Mouse (Mus musculus): Measurements from ENCODE around the gene Cd109. TPM values are rescaled to one million over a fixed set of nuclear protein-coding genes. Genes with fewer than 3 reads are reported as not detected.

Gene Cd109
- 7.9 and 8.3 TPM in 2 replicates for polyA plus RNA-seq (2015; fragmentation: Nextera tagmentation; extraction: Ambion mirVana)

DNA sequence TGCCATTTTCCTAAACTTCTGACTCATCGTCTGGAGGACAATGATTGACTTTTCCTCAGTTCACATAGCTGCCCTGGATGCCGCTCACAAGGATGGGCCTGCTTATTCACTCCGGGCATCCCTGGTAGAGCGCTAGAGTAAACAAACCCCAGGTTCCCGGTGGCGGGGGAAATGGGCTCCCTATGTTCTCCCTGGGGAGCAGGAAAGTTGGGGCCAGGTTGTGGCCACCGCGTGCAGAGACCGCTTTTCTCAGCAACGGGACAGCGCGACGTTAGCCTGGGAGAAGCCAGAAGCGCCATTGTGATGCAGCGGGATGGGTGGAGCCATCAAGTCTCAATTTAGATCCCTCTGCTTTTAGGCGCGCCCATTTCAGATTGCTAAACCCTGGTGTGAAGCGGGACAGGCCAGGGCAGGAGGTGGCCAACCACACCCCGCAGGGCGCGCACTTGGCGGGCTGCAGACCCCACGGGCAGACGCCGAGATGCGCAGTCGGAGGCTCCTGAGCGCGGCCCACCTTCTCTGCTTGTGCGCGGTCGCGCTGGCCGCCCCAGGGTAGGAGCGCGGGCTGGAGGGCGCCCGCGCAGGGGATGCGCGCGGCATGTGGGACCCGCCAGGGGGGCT lies at the start of gene Cd109:
Cd109 (plus strand) TSS at position 146 of the 621 bp plus-strand sequence.
- Histone ChIP-seq H3K36me3 (no peaks in the 10 kb centered on the region), H3K9ac (peak within 1 kb of the TSS; percentile 4; the same call in 1 of the 2 replicates), H3K27ac (no peak within 1 kb of the TSS), H3K9me3 (no peaks in the 10 kb centered on the region), H3K27me3 (replicated peaks) (no peaks in the 10 kb centered on the region), H3K4me1 (0 out of 2 replicates have a peak, but pooled peaks cover 2% of the 10 kb centered on the region), H3K4me3 (replicated peaks) (peak within 1 kb of the TSS; percentile 57), H3K4me2 (peak within 1 kb of the TSS; percentile 83)
- ATAC-seq (ENCODE audit: insufficient read depth, low FRiP score, low read depth) = peak; percentile 72; the same call in 1 of the 2 replicates
- under 1% methylated on average over 43 of the region's 43 CpGs for WGBS

DNA sequence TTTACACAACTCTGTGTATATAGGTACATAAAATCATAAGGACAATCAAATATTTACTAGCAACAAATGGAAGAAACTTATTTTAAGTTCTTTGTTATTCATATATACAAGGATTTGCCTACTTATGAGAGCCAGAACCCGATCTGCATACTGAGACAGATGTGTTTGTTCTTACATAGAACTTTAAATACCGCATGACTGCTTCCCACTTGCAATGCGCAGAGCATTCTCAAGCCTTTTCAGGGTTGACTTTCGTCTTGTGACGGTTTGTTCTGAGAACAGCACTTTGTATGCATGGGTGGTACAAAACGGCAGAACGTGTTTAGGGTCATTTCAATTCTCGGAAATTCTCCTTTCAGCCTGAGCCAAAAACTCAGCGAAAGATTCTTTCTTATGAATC lies 45.4 kb upstream of the Cd109 start:
- Histone ChIP-seq H3K27ac (no peak overlapping the region), H3K36me3 (peaks cover 6% of the 10 kb centered on the region; the same call in 1 of the 2 replicates), H3K4me3 (replicated peaks) (no peak overlapping the region), H3K9ac (no peak overlapping the region), H3K4me2 (no peak overlapping the region), H3K9me3 (no peaks in the 10 kb centered on the region), H3K4me1 (no peaks in the 10 kb centered on the region), H3K27me3 (replicated peaks) (no peaks in the 10 kb centered on the region)
- no peak for ATAC-seq (ENCODE audit: insufficient read depth, low FRiP score, low read depth)
- WGBS = 93% methylated on average over 9 of the region's 9 CpGs

DNA sequence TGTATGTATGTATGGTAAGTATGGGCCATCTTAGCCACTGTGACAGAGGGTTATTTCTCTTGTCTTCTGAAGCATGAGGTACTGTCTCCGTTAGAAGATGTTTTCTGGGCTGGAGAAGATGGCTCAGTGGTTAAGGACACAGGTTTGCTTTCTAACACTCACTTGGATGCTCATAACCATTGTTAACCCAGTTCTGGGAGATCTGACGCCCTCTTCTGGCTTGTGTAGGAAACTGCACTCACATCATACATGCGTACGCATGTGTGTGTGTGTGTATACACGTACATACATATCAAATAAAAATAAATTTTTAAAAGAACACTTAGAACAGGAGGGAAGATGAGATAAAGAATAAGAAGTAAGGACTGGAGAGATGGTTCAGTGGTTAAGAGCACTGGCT lies 38.9 kb upstream of the Cd109 start:
- no peaks in the 10 kb centered on the region for H3K9me3 ChIP-seq
- no peak overlapping the region for H3K9ac ChIP-seq
- no peaks in the 10 kb centered on the region for H3K4me1 ChIP-seq
- H3K36me3 ChIP-seq = peaks cover 7% of the 10 kb centered on the region
- no peaks in the 10 kb centered on the region for H3K27me3 ChIP-seq (replicated peaks)
- no peak overlapping the region for H3K4me3 ChIP-seq (replicated peaks)
- ATAC-seq (ENCODE audit: insufficient read depth, low FRiP score, low read depth) = no peak
- H3K27ac ChIP-seq = no peak overlapping the region
- H3K4me2 ChIP-seq = no peak overlapping the region
- 85% methylated on average over 5 of the region's 5 CpGs for WGBS

DNA sequence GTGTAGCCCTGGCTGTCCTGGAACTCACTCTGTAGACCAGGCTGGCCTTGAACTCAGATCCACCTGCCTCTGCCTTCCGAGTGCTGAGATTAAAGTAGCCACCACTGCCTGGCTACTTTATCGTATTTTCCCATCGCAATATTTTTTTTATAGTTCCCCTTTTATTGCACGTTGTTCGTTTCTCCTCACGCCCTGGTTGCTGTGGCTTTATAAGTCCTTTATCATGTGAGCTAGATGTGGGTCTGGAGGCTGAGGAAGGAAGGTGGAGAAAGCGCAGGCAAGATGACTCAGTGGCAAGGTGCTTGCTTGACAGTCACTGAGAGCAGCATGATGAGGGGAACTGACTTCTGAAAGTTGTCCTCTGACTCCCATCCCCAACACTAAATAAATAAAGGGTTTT lies 36.5 kb upstream of the Cd109 start:
- H3K36me3 ChIP-seq = peaks cover 12% of the 10 kb centered on the region
- H3K4me1 ChIP-seq = no peaks in the 10 kb centered on the region

DNA sequence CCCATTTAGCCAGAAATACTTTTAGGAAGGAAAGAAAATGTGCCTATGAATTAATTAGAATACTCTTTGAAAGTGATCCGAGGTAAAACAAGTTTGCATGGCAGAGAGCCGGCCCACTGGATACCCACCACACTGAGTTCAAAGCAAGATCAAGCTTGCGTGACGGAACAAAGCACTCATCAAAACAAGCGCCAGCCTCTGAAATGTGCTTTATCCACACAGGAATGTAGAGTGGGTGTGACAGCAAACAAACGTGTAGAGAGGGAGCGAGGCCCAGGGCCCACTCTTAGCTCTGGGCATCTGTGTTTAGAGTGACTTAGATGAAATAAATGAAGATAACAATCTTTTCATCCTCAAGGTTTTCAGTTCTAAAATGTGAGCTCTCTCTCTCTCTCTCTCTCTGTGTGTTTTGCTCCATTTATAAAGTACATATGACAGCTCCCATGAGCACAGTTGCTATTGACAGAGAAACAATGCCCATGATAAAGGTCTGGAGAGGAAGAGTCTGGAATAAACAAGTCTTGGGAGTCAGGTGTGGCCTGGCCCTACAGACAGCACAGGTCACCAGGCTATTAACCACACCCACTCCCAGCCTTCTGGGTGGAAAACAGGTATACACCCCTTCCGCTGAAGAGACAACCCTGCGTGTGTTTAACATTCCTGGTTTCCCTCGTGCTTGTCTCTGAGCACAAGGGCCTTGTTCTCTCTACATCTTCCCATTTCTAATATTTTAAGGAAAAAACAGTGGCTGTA lies 35.5 kb upstream of the Cd109 start:
- Histone ChIP-seq H3K4me2 (no peak overlapping the region), H3K9me3 (no peaks in the 10 kb centered on the region), H3K9ac (no peak overlapping the region), H3K4me3 (replicated peaks) (no peak overlapping the region), H3K36me3 (peaks cover 12% of the 10 kb centered on the region), H3K27me3 (replicated peaks) (no peaks in the 10 kb centered on the region), H3K4me1 (no peaks in the 10 kb centered on the region), H3K27ac (peak overlapping the region; percentile 26)
- no peak for ATAC-seq (ENCODE audit: insufficient read depth, low FRiP score, low read depth)
- 53% methylated on average over 10 of the region's 10 CpGs for WGBS

More for the DNA sequence above, 36.5 kb upstream of the Cd109 start:
- H3K9ac ChIP-seq = no peak overlapping the region
- no peaks in the 10 kb centered on the region for H3K27me3 ChIP-seq (replicated peaks)
- H3K4me2 ChIP-seq = no peak overlapping the region
- no peaks in the 10 kb centered on the region for H3K9me3 ChIP-seq
- H3K4me3 ChIP-seq (replicated peaks) = no peak overlapping the region
- no peak for ATAC-seq (ENCODE audit: insufficient read depth, low FRiP score, low read depth)
- WGBS = 88% methylated on average over 7 of the region's 7 CpGs
- no peak overlapping the region for H3K27ac ChIP-seq

DNA sequence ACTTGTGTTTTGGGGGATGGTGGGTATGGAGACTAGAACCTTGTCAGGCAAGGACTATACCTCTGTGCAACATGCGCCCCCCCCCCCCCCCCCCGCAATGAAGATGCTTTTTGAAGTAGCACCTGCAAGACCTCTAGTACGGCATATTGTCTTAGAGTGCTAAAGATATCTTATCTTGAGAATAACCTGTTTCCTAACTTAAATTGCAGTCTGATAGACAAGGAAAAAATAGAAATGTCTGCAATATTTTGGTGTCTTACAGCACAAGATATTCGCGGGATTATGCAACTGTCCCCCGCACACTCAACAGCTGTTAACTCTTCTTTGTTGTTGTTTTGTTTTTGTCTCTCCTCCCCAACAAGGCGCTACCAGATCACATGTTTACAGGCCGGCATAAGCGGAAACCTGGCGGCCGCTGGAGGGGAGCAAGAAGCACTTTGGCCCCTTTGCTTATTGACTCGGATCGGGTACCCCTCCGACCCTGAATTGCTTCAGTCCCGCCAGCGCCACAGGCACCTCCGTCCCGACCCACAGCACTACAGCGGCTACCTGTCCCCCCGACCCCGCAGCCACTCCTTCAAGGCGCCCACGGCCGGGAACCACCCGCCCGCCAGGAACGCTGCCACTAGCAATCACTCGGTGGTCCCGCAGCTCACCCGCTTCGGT lies 28.0 kb upstream of the Cd109 start:
- ATAC-seq (ENCODE audit: insufficient read depth, low FRiP score, low read depth) = peak; percentile 20
- H3K27me3 ChIP-seq (replicated peaks) = no peaks in the 10 kb centered on the region
- 0 out of 2 replicates have a peak, but pooled peaks cover 5% of the 10 kb centered on the region for H3K36me3 ChIP-seq
- no peaks in the 10 kb centered on the region for H3K9me3 ChIP-seq
- peak overlapping the region; percentile 37; the same call in 1 of the 2 replicates for H3K9ac ChIP-seq
- H3K27ac ChIP-seq = peak overlapping the region; percentile 61
- H3K4me3 ChIP-seq (replicated peaks) = peak overlapping the region; percentile 71
- H3K4me1 ChIP-seq = 0 out of 2 replicates have a peak, but pooled peaks cover 3% of the 10 kb centered on the region
- 3% methylated on average over 31 of the region's 31 CpGs for WGBS
- peak overlapping the region; percentile 68 for H3K4me2 ChIP-seq

DNA sequence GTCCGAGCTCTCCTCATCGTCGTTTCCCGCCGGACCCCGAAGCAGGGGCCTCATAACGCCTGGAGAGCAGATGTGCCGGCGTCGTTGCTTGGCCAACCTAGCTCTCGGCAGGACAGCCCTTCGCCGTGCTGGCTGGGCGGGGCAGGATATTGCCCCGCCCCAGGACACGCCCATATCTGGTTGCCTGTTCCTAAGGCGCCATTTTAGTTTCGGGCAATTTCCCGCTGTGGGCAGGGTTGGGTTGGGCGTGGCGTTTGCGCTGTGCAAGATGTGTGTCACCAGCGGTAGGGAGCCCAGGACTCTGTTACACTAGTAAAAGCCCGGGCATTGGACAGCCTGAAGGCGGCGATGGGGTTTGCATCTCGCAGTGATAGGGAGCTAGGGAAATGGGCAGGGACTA lies 27.4 kb upstream of the Cd109 start, which contains the start of gene Slc17a5:
Slc17a5 (minus strand) TSS at position 128 of the 400 bp plus-strand sequence.
- Histone ChIP-seq H3K9me3 (no peaks in the 10 kb centered on the region), H3K4me1 (0 out of 2 replicates have a peak, but pooled peaks cover 3% of the 10 kb centered on the region), H3K27me3 (replicated peaks) (no peaks in the 10 kb centered on the region), H3K4me2 (peak within 1 kb of the TSS; percentile 68), H3K36me3 (0 out of 2 replicates have a peak, but pooled peaks cover 5% of the 10 kb centered on the region), H3K4me3 (replicated peaks) (peak within 1 kb of the TSS; percentile 71), H3K9ac (peak within 1 kb of the TSS; percentile 37; the same call in 1 of the 2 replicates), H3K27ac (peak within 1 kb of the TSS; percentile 61)
- ATAC-seq (ENCODE audit: insufficient read depth, low FRiP score, low read depth) = peak; percentile 97
- WGBS = under 1% methylated on average over 27 of the region's 27 CpGs

DNA sequence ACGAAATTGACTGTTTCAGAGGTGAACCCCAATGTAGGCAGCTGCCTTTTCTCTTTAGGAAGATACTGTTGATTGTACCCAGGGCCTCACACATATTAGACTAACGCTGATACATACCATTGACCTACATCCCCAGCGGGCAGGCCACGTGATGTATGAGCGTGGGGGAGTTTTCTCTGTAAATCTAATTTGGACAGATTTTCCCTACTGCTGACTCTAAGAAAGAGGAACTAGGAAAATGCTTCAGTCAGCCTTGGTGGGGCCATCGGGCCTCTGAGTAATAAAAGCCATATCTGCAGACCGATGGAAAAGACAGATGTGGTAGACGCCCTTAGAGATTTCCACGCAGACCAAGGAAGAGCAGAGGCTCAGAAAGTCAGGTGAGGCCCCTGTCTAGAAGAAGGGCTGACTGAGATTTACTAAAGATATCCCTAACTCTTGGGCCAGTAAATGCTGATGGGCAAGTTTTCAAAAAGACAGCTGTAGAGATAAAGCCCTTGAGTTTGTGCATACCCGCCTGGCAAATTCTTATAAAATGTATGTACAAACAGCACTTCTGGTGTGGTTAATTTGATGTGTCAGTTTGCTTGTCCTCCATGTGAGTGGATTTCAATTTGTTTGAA lies 26.8 kb upstream of the Cd109 start:
- H3K27ac ChIP-seq = peak overlapping the region; percentile 45; the same call in 1 of the 2 replicates
- H3K4me3 ChIP-seq (replicated peaks) = peak overlapping the region; percentile 71
- 0 out of 2 replicates have a peak, but pooled peaks cover under 1% of the 10 kb centered on the region for H3K36me3 ChIP-seq
- peak overlapping the region; percentile 68 for H3K4me2 ChIP-seq
- 56% methylated on average over 10 of the region's 10 CpGs for WGBS
- no peaks in the 10 kb centered on the region for H3K27me3 ChIP-seq (replicated peaks)
- 0 out of 2 replicates have a peak, but pooled peaks cover 3% of the 10 kb centered on the region for H3K4me1 ChIP-seq
- no peaks in the 10 kb centered on the region for H3K9me3 ChIP-seq
- no peak overlapping the region for H3K9ac ChIP-seq
- peak; percentile 32; the same call in 1 of the 2 replicates for ATAC-seq (ENCODE audit: insufficient read depth, low FRiP score, low read depth)

DNA sequence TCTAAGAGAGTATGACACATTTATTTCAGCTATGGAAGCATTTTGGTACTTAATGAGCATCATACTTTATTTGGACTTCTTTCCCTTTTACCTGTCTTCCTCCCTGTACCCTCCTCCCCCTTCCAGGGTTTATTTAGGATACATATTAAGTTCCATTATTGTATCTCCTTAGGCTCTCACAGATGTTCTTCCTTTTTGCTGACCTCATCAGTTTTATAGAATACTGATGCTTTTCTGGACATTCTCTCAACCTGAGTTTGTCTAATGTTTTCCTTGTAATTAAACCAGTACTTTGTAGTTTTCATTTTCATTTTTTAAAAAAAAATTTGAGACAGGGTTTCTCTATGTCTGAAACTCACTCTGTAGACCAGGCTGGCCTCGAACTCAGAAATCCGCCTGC lies 24.9 kb upstream of the Cd109 start:
- H3K9ac ChIP-seq = no peak overlapping the region
- no peak overlapping the region for H3K4me3 ChIP-seq (replicated peaks)
- no peak for ATAC-seq (ENCODE audit: insufficient read depth, low FRiP score, low read depth)
- H3K4me1 ChIP-seq = 0 out of 2 replicates have a peak, but pooled peaks cover 3% of the 10 kb centered on the region
- no peak overlapping the region for H3K4me2 ChIP-seq
- H3K36me3 ChIP-seq = no peaks in the 10 kb centered on the region
- 92% methylated on average over 2 of the region's 2 CpGs for WGBS
- no peak overlapping the region for H3K27ac ChIP-seq
- no peaks in the 10 kb centered on the region for H3K27me3 ChIP-seq (replicated peaks)
- no peaks in the 10 kb centered on the region for H3K9me3 ChIP-seq

DNA sequence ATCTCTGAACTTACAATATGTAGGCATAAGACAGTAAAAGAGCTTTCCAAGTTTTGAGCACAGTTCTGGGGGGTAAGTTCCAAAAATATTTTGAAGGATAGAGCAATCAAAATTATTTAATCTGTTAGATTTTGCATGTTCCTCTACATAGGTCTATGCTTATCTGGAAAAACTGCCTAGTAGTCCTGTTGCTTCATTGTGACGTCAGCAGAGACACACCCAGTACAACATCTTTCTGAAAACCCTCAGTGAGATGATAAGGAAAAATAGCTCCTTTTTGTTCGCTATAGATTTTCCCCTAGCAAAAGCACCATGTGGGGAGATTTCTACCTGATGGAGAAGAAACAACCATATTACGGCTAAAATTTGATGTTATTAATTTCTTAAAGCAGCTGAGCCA lies 20.1 kb upstream of the Cd109 start:
- Histone ChIP-seq H3K27me3 (replicated peaks) (no peaks in the 10 kb centered on the region), H3K9me3 (no peaks in the 10 kb centered on the region), H3K4me2 (no peak overlapping the region), H3K36me3 (no peaks in the 10 kb centered on the region), H3K4me3 (replicated peaks) (no peak overlapping the region), H3K27ac (no peak overlapping the region), H3K9ac (no peak overlapping the region), H3K4me1 (no peaks in the 10 kb centered on the region)
- ATAC-seq (ENCODE audit: insufficient read depth, low FRiP score, low read depth) = no peak
- WGBS = 78% methylated on average over 3 of the region's 3 CpGs

DNA sequence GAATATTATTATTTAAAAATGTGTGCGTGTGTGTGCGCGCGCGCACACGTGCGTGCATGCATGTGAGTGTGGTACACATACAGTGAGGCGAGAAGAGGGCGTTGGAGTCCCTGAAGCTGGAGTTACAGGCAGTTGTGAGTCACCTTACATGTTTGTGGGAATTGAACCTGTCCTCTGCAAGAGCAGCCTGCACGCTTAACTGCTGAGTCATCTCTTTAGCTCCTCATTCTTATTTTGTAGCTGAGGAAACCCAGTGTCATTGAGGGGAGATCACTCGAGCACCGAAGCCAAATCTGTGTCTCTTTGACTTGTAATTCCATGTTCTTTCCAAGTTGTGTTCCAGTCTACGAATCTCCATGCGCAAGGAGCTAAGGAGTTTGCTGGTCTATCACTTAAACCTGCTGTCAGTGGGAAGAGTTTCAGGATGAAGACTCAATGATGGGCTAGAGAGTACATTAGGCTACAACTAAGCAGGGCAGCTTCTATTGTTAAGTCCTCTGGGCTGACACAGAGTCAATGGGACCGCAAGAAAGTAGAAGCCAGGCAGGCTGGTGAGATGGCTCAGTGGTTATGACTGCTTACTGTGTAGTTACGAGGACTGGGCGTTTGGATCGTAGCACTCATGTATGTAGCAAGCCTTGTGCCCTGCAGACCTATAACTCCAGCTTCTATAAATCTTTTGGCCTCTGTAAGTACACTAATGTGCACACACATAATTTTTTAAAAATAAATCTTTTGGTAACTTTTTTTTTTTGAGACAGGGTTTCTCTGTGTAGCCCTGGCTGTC lies 19.4 kb upstream of the Cd109 start:
- Histone ChIP-seq H3K4me2 (no peak overlapping the region), H3K4me1 (no peaks in the 10 kb centered on the region), H3K9ac (no peak overlapping the region), H3K9me3 (no peaks in the 10 kb centered on the region), H3K36me3 (no peaks in the 10 kb centered on the region), H3K4me3 (replicated peaks) (no peak overlapping the region), H3K27me3 (replicated peaks) (no peaks in the 10 kb centered on the region), H3K27ac (no peak overlapping the region)
- no peak for ATAC-seq (ENCODE audit: insufficient read depth, low FRiP score, low read depth)
- 88% methylated on average over 18 of the region's 18 CpGs for WGBS

Data from stomach, embryonic 15.5 days (tissue).